ENCODE assay signal across 8 mouse cellular contexts in genomic region chr8:109961693-109962367, GRCm38 (mm10). TPM values are rescaled to one million over a fixed set of nuclear protein-coding genes. Genes with fewer than 3 reads are reported as not detected.
DNase-seq lines count a peak whose midpoint lies in the region; ATAC-seq and TF ChIP-seq lines count a peak whose summit lies in the region.

Marveld3 (minus strand) TSS chr8:109962203.

- ATAC-seq in embryonic facial prominence, embryonic 11.5 days (replicated peaks; ENCODE audit: insufficient number of reproducible peaks, low FRiP score, low TSS enrichment, low read depth), result peak; percentile 61; the same call in 1 of the 2 replicates
- ATAC-seq in hindbrain, embryonic 14.5 days (ENCODE audit: low FRiP score), result no peak

- no peaks in the 10 kb centered on the region for H3K9me3 ChIP-seq in embryonic facial prominence, embryonic 11.5 days (replicated peaks; ENCODE audit: control insufficient read depth, low read length)
- H3K9me3 ChIP-seq in hindbrain, embryonic 14.5 days (ENCODE audit: control insufficient read depth, low read length), result no peaks in the 10 kb centered on the region

- DNase-seq in right cerebral cortex, postnatal 4 days, result peak; percentile 40
- no peak for DNase-seq in right cerebral cortex, adult 18-20 months
- DNase-seq in embryonic facial prominence, embryonic 11.5 days (ENCODE audit: low spot score), result peak; percentile 65
- DNase-seq in hindbrain, embryonic 14.5 days (ENCODE audit: low spot score), result peak; percentile 46
- DNase-seq in liver, adult 2 months (ENCODE audit: extremely low read depth, low read depth, low spot score), result no peak
- DNase-seq in naive thymus-derived CD4-positive, alpha-beta T cell, adult 2 months (ENCODE audit: low read depth), result peak; percentile 43
- peak; percentile 69 for DNase-seq in thymus, postnatal 4 days
- no peak for DNase-seq in gastrocnemius, postnatal 4 days (ENCODE audit: low spot score in 2 of 2)

- peak within 1 kb of the TSS; percentile 68 for H3K4me2 ChIP-seq in embryonic facial prominence, embryonic 11.5 days (ENCODE audit: low read depth, low read length)
- H3K4me2 ChIP-seq in hindbrain, embryonic 14.5 days (replicated peaks), result peak within 1 kb of the TSS; percentile 54

- TF ChIP-seq POLR2A in liver, adult 2 months (IDR thresholded peaks at IDR 0.05; ENCODE audit: extremely low read depth, insufficient read depth, low read length), result no peak

- H3K4me3 ChIP-seq in embryonic facial prominence, embryonic 11.5 days (ENCODE audit: low read depth, low read length), result peak within 1 kb of the TSS; percentile 28
- peak within 1 kb of the TSS; percentile 38 for H3K4me3 ChIP-seq in hindbrain, embryonic 14.5 days (replicated peaks; ENCODE audit: low read length)
- peak within 1 kb of the TSS; percentile 64 for H3K4me3 ChIP-seq in liver, adult 2 months (ENCODE audit: insufficient read depth, low read depth, low read length)

- H3K4me1 ChIP-seq in embryonic facial prominence, embryonic 11.5 days (ENCODE audit: control insufficient read depth, insufficient read depth, low read length), result peaks cover 3% of the 10 kb centered on the region; the same call in 1 of the 2 replicates
- peaks cover 9% of the 10 kb centered on the region; the same call in 1 of the 2 replicates for H3K4me1 ChIP-seq in hindbrain, embryonic 14.5 days (replicated peaks; ENCODE audit: control insufficient read depth, insufficient read depth, low read length)
- H3K4me1 ChIP-seq in liver, adult 2 months (ENCODE audit: control insufficient read depth, insufficient read depth, low read length), result 0 out of 2 replicates have a peak, but pooled peaks cover 1% of the 10 kb centered on the region

- peaks cover 18% of the 10 kb centered on the region for H3K27me3 ChIP-seq in embryonic facial prominence, embryonic 11.5 days (ENCODE audit: control insufficient read depth, insufficient read depth, low read length)
- H3K27me3 ChIP-seq in hindbrain, embryonic 14.5 days (ENCODE audit: control insufficient read depth, insufficient read depth, low read length), result peaks cover 27% of the 10 kb centered on the region
- no peaks in the 10 kb centered on the region for H3K27me3 ChIP-seq in liver, adult 2 months (ENCODE audit: control insufficient read depth, insufficient read depth, low read length)

- peak within 1 kb of the TSS; percentile 39 for H3K9ac ChIP-seq in embryonic facial prominence, embryonic 11.5 days (replicated peaks; ENCODE audit: low read length)
- peak within 1 kb of the TSS; percentile 25; the same call in 1 of the 2 replicates for H3K9ac ChIP-seq in hindbrain, embryonic 14.5 days
- H3K9ac ChIP-seq in liver, adult 2 months (ENCODE audit: low read depth, low read length), result peak within 1 kb of the TSS; percentile 65

- no peaks in the 10 kb centered on the region for H3K79me2 ChIP-seq in liver, adult 2 months (ENCODE audit: control insufficient read depth, insufficient read depth, low read length)

- WGBS in embryonic facial prominence, embryonic 11.5 days, result 2% methylated on average over 61 of the region's 64 CpGs
- WGBS in hindbrain, embryonic 14.5 days, result 3% methylated on average over 64 of the region's 64 CpGs
- 2% methylated on average over 64 of the region's 64 CpGs for WGBS in liver, adult 2 months

- no peak within 1 kb of the TSS for H3K27ac ChIP-seq in embryonic facial prominence, embryonic 11.5 days (replicated peaks; ENCODE audit: low read depth, low read length)
- no peak within 1 kb of the TSS for H3K27ac ChIP-seq in hindbrain, embryonic 14.5 days
- no peak within 1 kb of the TSS for H3K27ac ChIP-seq in liver, adult 2 months (replicated peaks; ENCODE audit: insufficient read depth, low read depth, low read length)

- no peaks in the 10 kb centered on the region for H3K36me3 ChIP-seq in embryonic facial prominence, embryonic 11.5 days (replicated peaks; ENCODE audit: control insufficient read depth, insufficient read depth, low read depth, low read length)
- no peaks in the 10 kb centered on the region for H3K36me3 ChIP-seq in hindbrain, embryonic 14.5 days (replicated peaks; ENCODE audit: control insufficient read depth, insufficient read depth)
- no peaks in the 10 kb centered on the region for H3K36me3 ChIP-seq in liver, adult 2 months (ENCODE audit: control insufficient read depth, insufficient read depth, low read length)

- peak; percentile 84 for TF ChIP-seq CTCF in liver, adult 2 months (IDR thresholded peaks at IDR 0.05; ENCODE audit: low read depth, low read length)

RNA-seq across cellular contexts. Expression of gene Marveld3, which starts in this region (rescaled TPM):
- 0.43 and 0.65 TPM in 2 replicates for polyA plus RNA-seq in embryonic facial prominence, embryonic 11.5 days (2014; fragmentation: Nextera tagmentation; extraction: Ambion mirVana)
- 0.69 and 0.83 TPM in 2 replicates for polyA plus RNA-seq in hindbrain, embryonic 14.5 days (2014; fragmentation: Nextera tagmentation; extraction: Ambion mirVana)
- 0.37 and 0.81 TPM in 2 replicates for total RNA-seq in liver, adult 2 months (2014; rRNA removed)
- 0.23 and 0.70 TPM in 2 replicates for polyA plus RNA-seq in liver, adult 2 months (2012; rRNA removed)
- total RNA-seq in gastrocnemius, postnatal 4 days (2021), result under 1 TPM; 0.18 to 0.27 TPM

Comparison
In these comparisons a context has a peak if more than half of its experiments do, and no peak if none do; other contexts are left out.
1. DNase-seq: peak in right cerebral cortex, postnatal 4 days (single experiment), naive thymus-derived CD4-positive, alpha-beta T cell, adult 2 months (single experiment) and thymus, postnatal 4 days (single experiment); none in right cerebral cortex, adult 18-20 months (single experiment), liver, adult 2 months (single experiment) and gastrocnemius, postnatal 4 days (0 of 2).
2. Peak in DNase-seq, ATAC-seq, H3K4me3 ChIP-seq, H3K9ac ChIP-seq and H3K4me2 ChIP-seq in embryonic facial prominence, embryonic 11.5 days; RNA of the gene not detected or under 1 TPM.
3. Peak in DNase-seq, H3K4me3 ChIP-seq, H3K9ac ChIP-seq and H3K4me2 ChIP-seq in hindbrain, embryonic 14.5 days; RNA of the gene not detected or under 1 TPM.
4. Peak in every context shown above with its lines, with median percentiles within 50 percentile points of each other: H3K4me3 ChIP-seq and H3K9ac ChIP-seq.